Mouse (Mus musculus) heart, embryonic 11.5 days (tissue): ENCODE results near the gene Dapk1. TPM values are rescaled to one million over a fixed set of nuclear protein-coding genes. Genes with fewer than 3 reads are reported as not detected.
A peak's percentile ranks its signal among the peaks of the same experiment; 100 is the strongest.

ENCODE experiments used
- ATAC-seq: fragments of 200-750 bp; cut with Nextera tagmentation; replicated peaks from 2 replicates; pipeline ENCODE4 v1.8.0; 2017; ENCODE audit warnings: moderate library complexity; ENCODE audit not compliant: insufficient number of reproducible peaks, low FRiP score, low TSS enrichment
- H3K27ac ChIP-seq: fragments of 300-500 bp; sonication (generic); 2 replicates; pipeline ENCODE4 v1.5.1; 2014; ENCODE audit warnings: mild to moderate bottlenecking, low read depth, low read length
- H3K27me3 ChIP-seq: fragments of 300-500 bp; sonication (generic); 2 replicates; pipeline ENCODE4 v1.6.1; 2014; ENCODE audit warnings: mild to moderate bottlenecking, low read length, mixed read lengths; ENCODE audit not compliant: control insufficient read depth, insufficient read depth
- H3K36me3 ChIP-seq: fragments of 300-500 bp; sonication (generic); 2 replicates; pipeline ENCODE4 v1.6.1; 2014; ENCODE audit warnings: mild to moderate bottlenecking, low read length, moderate library complexity, mixed read lengths; ENCODE audit not compliant: control insufficient read depth, insufficient read depth
- H3K4me1 ChIP-seq: fragments of 300-500 bp; sonication (generic); 2 replicates; pipeline ENCODE4 v1.6.1; 2014; ENCODE audit warnings: low read length; ENCODE audit not compliant: control insufficient read depth, insufficient read depth
- H3K4me2 ChIP-seq: fragments of 300-500 bp; sonication (generic); 2 replicates; pipeline ENCODE4 v1.6.1; 2014; ENCODE audit warnings: mild to moderate bottlenecking, moderate library complexity
- H3K4me3 ChIP-seq: fragments of 300-500 bp; sonication (generic); 2 replicates; pipeline ENCODE4 v1.5.1; 2014; ENCODE audit warnings: low read depth, low read length
- H3K9ac ChIP-seq: fragments of 300-500 bp; sonication (generic); 2 replicates; pipeline ENCODE4 v1.6.1; 2014; ENCODE audit warnings: mild to moderate bottlenecking, low read depth, low read length, moderate library complexity
- H3K9me3 ChIP-seq: fragments of 300-500 bp; sonication (generic); replicated peaks from 2 replicates; pipeline ENCODE4 v1.6.1; 2016; ENCODE audit warnings: low read length; ENCODE audit not compliant: control insufficient read depth
- WGBS: fragments of 180-500 bp; shearing (Covaris S2); extraction: QIAGEN DNeasy Blood & Tissue Kit; methylation state at CpG from one replicate; pipeline ENCODE4 v1.1.7; 2014; ENCODE audit not compliant: insufficient replicate concordance; 5-methylcytosine and 5-hydroxymethylcytosine counted together
- polyA plus RNA-seq: library from polyadenylated mRNA; unstranded; fragments of >200 nt; fragmentation: Nextera tagmentation; extraction: Ambion mirVana; gene quantifications from 2 replicates; pipeline ENCODE4 v1.2.1, GENCODE M21; 2014

Gene Dapk1
- polyA plus RNA-seq = 9.2 and 9.8 TPM in 2 replicates

DNA sequence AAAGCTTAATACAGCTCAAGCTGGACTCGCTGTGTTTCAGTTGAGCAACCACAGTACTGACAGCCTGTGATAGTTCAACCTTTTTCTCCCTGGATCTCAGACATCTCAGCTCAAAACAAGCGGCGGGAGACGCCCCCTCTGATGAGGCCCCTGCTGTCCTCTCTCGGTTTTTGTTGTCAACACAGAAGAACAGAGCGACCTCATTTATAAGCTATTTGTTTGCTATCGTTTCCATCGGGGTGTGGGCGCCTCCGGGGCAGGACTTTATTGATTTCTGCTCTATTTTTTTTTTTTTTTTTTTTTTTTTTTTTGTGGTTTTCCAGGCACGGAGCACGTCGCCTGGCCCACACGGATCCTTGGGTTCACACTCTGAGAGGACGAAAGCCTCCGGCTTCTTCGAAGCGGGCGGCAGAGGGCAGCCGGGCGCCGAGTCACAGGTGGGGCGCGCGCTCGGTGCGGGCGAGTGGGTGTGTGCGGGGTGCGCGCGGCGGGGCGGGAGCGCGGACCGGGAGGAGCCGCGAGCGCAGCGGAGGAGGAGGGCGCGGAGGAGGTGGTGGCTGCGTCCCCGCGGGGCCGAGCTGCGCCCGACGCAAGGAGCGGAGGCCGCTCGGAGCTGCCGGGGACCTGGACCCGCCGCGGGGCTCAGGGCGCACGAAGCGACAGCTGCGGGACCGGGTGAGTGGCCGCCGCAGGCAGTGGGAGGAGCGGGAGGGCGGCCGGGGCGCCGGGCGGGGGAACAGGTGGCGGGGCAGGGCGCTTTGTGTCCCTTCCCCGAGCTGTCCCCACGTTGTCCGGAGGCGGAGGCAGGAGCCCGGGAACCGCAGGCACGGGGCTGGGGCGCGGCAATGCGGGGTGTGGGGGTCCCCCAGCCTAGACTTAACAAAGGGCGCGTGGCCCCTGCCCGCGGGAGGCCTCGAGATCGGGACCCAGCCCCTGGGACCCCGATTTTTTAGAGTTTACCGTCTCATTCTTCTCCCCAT is at the start of gene Dapk1:
TSS of gene Dapk1 (plus strand) at position 512 of the 980 bp plus-strand sequence.
- peak within 1 kb of the TSS; percentile 89 for H3K4me2 ChIP-seq
- no peaks in the 10 kb centered on the region for H3K27me3 ChIP-seq
- no peaks in the 10 kb centered on the region for H3K36me3 ChIP-seq
- peak; percentile 82 for ATAC-seq
- H3K27ac ChIP-seq = peak within 1 kb of the TSS; percentile 64
- WGBS = under 1% methylated on average over 85 of the region's 90 CpGs
- H3K4me1 ChIP-seq = no peaks in the 10 kb centered on the region
- no peaks in the 10 kb centered on the region for H3K9me3 ChIP-seq
- peak within 1 kb of the TSS; percentile 84 for H3K4me3 ChIP-seq
- H3K9ac ChIP-seq = peak within 1 kb of the TSS; percentile 84

DNA sequence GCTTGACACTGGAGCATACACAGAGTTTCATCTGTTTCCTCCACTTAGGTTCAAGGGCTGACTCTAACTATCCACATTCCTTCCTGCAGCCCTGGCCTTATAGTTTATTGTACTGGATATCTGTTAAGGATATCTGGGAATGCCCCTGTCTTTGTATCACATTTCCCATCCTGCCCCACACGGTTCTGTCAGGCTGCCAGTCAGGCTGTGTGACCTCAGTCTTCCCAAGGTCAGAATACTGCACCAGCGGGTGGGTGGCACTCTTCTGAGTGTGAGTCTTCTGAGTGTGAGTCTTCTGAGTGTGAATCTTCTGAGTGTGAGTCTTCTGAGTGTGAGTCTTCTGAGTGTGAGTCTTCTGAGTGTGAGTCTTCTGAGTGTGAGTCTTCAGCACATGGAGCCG is 48.4 kb upstream of the Dapk1 start:
- no peak for ATAC-seq
- no peak overlapping the region for H3K9ac ChIP-seq
- H3K4me3 ChIP-seq = no peak overlapping the region
- H3K36me3 ChIP-seq = no peaks in the 10 kb centered on the region
- no peaks in the 10 kb centered on the region for H3K4me1 ChIP-seq
- WGBS = 61% methylated on average over 3 of the region's 3 CpGs
- no peaks in the 10 kb centered on the region for H3K9me3 ChIP-seq
- H3K4me2 ChIP-seq = no peak overlapping the region
- no peak overlapping the region for H3K27ac ChIP-seq
- H3K27me3 ChIP-seq = no peaks in the 10 kb centered on the region

DNA sequence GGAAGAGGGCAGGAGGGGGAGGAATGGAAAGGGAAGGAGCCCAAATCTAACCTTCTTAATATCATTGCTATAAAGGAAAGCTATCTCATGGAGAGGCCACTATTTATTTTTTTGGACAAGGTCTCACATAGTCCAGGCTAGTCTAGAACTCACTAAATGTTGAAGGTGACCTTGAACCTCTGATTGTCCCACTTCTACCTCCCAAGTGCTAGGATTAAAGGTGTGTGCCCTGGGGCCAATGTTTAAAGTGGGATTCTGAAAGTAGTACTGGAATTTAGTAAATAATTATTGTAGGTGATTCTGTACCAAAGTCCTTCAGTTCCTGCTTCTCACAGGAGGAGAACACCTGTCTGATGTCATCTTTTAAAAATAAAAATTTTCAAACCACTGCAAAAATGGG is 45.3 kb upstream of the Dapk1 start:
- Histone ChIP-seq H3K27me3 (no peaks in the 10 kb centered on the region), H3K4me3 (no peak overlapping the region), H3K4me2 (no peak overlapping the region), H3K27ac (no peak overlapping the region), H3K36me3 (no peaks in the 10 kb centered on the region), H3K4me1 (no peaks in the 10 kb centered on the region), H3K9ac (no peak overlapping the region), H3K9me3 (no peaks in the 10 kb centered on the region)
- ATAC-seq = no peak

DNA sequence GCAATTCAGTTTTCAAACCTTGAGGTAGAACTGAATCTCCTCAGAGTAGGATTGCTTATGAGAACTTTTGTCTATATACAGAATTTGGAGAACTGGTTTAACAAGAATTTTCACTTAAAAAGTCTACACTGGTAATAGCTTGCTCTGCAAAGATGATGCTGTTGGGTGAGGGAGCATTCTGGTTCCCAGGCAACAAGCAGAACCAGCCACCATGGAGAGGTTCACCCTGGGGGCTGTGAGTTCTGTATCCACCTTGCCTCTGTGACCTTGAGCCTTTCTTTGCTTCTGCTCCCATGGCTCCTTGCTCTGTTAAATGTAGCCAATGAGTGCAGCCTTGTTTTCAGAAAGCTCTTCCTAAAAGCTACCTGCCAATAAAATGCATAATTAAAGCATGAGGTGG is 44.8 kb upstream of the Dapk1 start:
- Histone ChIP-seq H3K27ac (no peak overlapping the region), H3K4me1 (no peaks in the 10 kb centered on the region), H3K4me2 (no peak overlapping the region), H3K9me3 (no peaks in the 10 kb centered on the region), H3K9ac (no peak overlapping the region), H3K27me3 (no peaks in the 10 kb centered on the region), H3K4me3 (no peak overlapping the region), H3K36me3 (no peaks in the 10 kb centered on the region)
- ATAC-seq = no peak

DNA sequence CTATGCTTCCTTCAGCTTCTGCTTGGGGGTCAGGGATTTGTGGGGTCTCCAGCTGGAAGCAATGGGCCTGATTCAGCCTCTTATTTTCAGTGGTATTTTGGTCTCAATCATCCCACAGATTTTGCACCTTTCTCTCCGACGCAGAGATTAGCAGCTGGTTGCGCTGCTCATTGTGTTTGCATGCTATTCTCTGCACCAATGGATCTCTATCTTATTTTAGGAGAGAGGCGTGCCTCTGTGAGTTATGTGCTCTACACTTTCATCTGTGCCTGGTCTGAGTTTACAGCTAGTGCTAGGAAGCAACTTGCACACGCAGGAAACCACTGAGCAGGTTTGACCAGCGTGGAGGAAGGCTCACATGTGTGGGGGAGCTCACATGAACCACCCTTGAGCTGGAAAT is 37.4 kb upstream of the Dapk1 start:
- H3K27ac ChIP-seq = no peak overlapping the region
- no peak overlapping the region for H3K4me3 ChIP-seq
- H3K27me3 ChIP-seq = no peaks in the 10 kb centered on the region
- no peak overlapping the region for H3K9ac ChIP-seq
- WGBS = 70% methylated on average over 6 of the region's 6 CpGs
- H3K36me3 ChIP-seq = no peaks in the 10 kb centered on the region
- H3K9me3 ChIP-seq = no peaks in the 10 kb centered on the region
- no peak overlapping the region for H3K4me2 ChIP-seq
- no peak for ATAC-seq
- no peaks in the 10 kb centered on the region for H3K4me1 ChIP-seq

DNA sequence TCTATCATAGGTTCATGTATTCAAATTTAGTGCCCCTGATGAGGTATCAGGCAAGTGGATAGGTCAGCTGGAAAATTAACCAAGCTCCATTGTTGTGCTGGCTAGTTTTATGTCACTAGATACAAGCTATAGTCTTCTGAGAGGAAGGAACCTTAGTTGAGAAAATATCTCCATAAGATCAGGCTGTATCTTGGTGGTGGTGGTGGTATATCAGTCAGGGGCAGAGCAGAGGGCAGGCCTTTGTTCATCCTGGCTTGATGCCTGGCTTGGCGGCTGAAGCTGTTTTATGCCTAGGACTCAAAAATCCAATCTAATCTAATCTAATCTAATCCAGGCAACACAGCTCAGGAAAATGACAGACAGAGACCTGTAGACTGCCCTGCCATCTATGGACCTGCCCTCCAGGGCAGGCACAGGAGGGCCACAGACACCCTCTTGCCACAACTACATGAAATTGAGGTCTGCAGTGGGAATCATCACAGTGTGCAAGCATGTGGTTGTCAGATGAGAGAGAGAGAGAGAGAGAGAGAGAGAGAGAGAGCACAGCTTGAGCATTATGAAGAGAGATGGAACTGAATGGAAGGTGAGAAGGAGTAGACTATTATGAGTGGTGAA is 32.7 kb upstream of the Dapk1 start:
- 88% methylated on average over 1 of the region's 1 CpGs for WGBS

DNA sequence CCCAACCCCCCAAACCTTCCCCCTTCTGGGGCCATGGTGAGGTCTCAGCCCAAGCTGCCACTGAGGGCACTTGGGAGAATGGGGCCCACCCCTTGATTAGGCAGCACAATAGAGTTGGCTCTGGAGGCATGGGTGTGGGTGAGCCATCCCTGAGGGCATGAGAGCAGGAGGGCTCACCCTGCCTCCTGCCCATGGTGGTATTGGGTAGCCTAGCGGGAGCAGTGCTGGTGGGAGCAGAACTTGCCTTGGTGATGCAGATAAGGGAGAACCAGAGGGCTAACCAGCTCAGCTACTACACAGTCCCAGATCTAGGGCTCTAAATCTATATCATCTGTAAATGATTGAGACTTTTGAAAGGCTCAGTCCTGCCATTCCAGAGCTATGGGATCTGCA is 32.2 kb upstream of the Dapk1 start:
- no peak overlapping the region for H3K27ac ChIP-seq
- 76% methylated on average over 1 of the region's 1 CpGs for WGBS
- no peaks in the 10 kb centered on the region for H3K27me3 ChIP-seq
- no peaks in the 10 kb centered on the region for H3K36me3 ChIP-seq
- H3K4me3 ChIP-seq = no peak overlapping the region
- no peak overlapping the region for H3K4me2 ChIP-seq
- no peaks in the 10 kb centered on the region for H3K9me3 ChIP-seq
- no peaks in the 10 kb centered on the region for H3K4me1 ChIP-seq
- ATAC-seq = no peak
- no peak overlapping the region for H3K9ac ChIP-seq

More for the DNA sequence above, 32.7 kb upstream of the Dapk1 start:
- no peaks in the 10 kb centered on the region for H3K27me3 ChIP-seq
- H3K9ac ChIP-seq = no peak overlapping the region
- ATAC-seq = no peak
- no peaks in the 10 kb centered on the region for H3K9me3 ChIP-seq
- H3K4me3 ChIP-seq = no peak overlapping the region
- no peak overlapping the region for H3K27ac ChIP-seq
- H3K36me3 ChIP-seq = no peaks in the 10 kb centered on the region
- no peaks in the 10 kb centered on the region for H3K4me1 ChIP-seq
- H3K4me2 ChIP-seq = no peak overlapping the region

DNA sequence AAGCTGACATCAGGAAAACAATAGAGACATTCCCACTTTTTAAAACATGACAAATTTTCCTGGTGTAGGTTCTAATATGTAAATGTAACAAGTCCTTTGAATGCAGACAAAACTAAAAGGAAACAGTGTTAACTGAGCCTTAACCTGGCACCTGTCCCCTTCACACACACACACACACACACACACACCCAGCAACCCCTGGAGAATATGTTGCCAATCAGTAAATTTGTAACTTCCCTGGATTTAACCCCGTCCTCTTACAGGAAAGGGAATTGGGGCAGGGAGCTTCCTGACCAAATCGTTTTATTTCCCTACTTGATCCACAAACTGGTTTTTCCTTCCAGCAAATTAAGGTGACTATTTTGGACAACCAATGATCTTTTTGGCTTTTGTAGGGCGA is 28.2 kb upstream of the Dapk1 start:
- Histone ChIP-seq H3K4me3 (no peak overlapping the region), H3K4me1 (no peaks in the 10 kb centered on the region), H3K4me2 (no peak overlapping the region), H3K36me3 (no peaks in the 10 kb centered on the region), H3K9ac (no peak overlapping the region), H3K27me3 (no peaks in the 10 kb centered on the region), H3K27ac (no peak overlapping the region), H3K9me3 (no peaks in the 10 kb centered on the region)
- WGBS = 74% methylated on average over 3 of the region's 3 CpGs
- no peak for ATAC-seq
